Mouse (Mus musculus): ENCODE results near the gene Gm13285.
A peak's percentile ranks its signal among the peaks of the same experiment; 100 is the strongest.
"Not testable (repeated sequence)": the region's sequence is repeated elsewhere in the genome, so short reads cannot be mapped to it uniquely, and the experiment has no call there.

The Gm13285 gene

GRCm38 (mm10) chr4:88793936-88794675, 5.4 kb upstream of the Gm13285 start, which contains the start of gene Gm13275:
TSS of gene Gm13275 (plus strand) at chr4:88794487.
- DNase-seq (ENCODE audit: low spot score): peak; percentile 43

DNA sequence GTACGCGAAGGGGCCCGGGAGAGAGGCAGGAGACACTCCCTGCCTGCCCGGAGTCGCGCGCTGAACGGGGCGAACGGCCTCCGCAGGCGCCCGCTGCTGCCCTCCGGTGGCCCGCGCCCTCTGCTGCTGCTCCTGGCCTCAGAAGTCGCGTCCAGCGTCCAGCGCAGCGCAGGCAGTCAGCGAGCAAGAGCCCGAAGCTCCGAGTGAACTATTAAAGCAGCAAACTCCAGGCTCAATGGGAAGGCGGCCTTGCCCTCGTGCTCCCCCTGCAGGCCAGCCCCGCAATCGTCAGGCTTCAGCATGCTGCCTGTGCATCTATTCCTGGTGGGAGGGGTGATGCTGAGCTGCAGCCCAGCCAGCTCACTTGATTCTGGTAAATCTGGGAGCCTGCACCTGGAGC, 2.4 kb upstream of the Gm13285 start, which contains the start of gene Gm13279:
TSS of gene Gm13279 (plus strand) at position 301 of the 400 bp plus-strand sequence.
- not testable (repeated sequence) for DNase-seq (ENCODE audit: low spot score)

- DNase-seq (ENCODE audit: low spot score): not testable (repeated sequence)
Measured at GRCm38 (mm10) chr4:88802954-88803353, 3.5 kb downstream of the Gm13285 start, which contains the start of gene Gm13287. TSS of gene Gm13287 (plus strand) at chr4:88803254.

- DNase-seq (ENCODE audit: low spot score): not testable (repeated sequence)
Measured at GRCm38 (mm10) chr4:88805231-88805630, 5.8 kb downstream of the Gm13285 start, which contains the start of gene Gm13288. TSS of gene Gm13288 (plus strand) at chr4:88805531.

DNA sequence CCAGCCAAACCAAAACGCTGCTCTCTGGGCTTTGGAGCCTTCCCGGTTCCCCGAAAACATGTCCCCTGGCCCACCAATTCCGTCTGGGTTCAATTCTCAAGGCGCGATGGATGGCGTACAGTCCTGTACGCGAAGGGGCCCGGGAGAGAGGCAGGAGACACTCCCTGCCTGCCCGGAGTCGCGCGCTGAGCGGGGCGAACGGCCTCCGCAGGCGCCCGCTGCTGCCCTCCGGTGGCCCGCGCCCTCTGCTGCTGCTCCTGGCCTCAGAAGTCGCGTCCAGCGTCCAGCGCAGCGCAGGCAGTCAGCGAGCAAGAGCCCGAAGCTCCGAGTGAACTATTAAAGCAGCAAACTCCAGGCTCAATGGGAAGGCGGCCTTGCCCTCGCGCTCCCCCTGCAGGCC, 6.3 kb downstream of the Gm13285 start:
- not testable (repeated sequence) for DNase-seq (ENCODE audit: low spot score)

- DNase-seq (ENCODE audit: low spot score): no peak
Measured at GRCm38 (mm10) chr4:88815928-88816327, 16.5 kb downstream of the Gm13285 start, which contains the start of gene Ifna7. TSS of gene Ifna7 (plus strand) at chr4:88816228.

GRCm38 (mm10) chr4:88819659-88820058, 20.2 kb downstream of the Gm13285 start, which contains the start of gene Ifna11:
TSS of gene Ifna11 (plus strand) at chr4:88819959.
- no peak for DNase-seq (ENCODE audit: low spot score)

DNA sequence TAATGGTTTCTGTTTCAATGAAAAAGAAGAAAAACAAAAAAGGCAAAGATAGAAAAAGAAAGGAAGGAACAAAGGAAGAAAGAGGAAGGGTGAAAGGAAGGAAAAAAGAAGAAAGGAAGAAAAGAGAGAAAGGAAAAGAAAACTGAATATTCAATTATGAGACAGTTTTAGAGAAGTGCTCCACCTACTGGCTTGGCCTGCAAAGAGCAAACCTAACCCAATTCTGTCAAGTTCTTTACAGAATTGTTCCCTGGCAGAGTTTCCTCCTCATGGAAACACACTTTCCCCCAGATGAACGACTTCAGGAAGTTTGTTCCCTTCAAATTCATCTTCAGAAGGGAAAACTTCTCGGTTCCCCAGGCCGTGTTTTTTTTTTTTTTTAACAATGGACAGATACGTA, 23.5 kb downstream of the Gm13285 start:
- DNase-seq (ENCODE audit: low spot score): no peak

DNA sequence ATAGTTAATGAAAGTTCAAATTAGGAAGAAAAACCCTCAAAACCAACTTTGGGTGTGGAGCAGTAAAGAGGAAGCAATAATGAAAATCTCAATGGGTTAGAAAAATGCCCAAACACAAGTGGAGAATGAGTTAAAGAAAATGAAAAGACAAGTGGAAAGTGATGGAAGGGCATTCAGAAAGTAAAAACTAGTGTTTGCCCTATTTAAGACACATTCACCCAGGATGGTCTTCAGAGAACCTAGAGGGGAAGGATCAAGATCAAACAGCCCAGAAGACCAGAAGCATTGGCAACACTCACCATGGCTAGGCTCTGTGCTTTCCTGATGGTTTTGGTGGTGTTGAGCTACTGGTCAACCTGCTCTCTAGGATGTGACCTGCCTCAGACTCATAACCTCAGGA, 27.7 kb downstream of the Gm13285 start, which contains the start of gene Ifna6:
TSS of gene Ifna6 (plus strand) at position 301 of the 400 bp plus-strand sequence.
- not testable (repeated sequence) for DNase-seq (ENCODE audit: low spot score)

- no peak for DNase-seq (ENCODE audit: low spot score)
Measured at GRCm38 (mm10) chr4:88830523-88830922, 31.1 kb downstream of the Gm13285 start.

DNA sequence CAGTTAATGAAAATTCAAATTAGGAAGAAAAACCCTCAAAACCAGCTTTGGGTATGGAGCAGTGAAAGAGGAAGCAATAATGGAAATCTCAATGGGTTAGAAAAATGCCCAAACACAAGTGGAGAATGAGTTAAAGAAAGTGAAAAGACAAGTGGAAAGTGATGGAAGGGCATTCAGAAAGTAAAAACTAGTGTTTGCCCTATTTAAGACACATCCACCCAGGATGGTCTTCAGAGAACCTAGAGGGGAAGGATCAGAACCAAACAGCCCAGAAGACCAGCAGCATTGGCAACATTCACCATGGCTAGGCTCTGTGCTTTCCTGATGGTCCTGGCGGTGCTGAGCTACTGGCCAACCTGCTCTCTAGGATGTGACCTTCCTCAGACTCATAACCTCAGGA, 35.8 kb downstream of the Gm13285 start, which contains the start of gene Ifna5:
TSS of gene Ifna5 (plus strand) at position 301 of the 400 bp plus-strand sequence.
- DNase-seq (ENCODE audit: low spot score): not testable (repeated sequence)

- DNase-seq (ENCODE audit: low spot score): no peak
Measured at GRCm38 (mm10) chr4:88838828-88839227, 39.4 kb downstream of the Gm13285 start.

GRCm38 (mm10) chr4:88840058-88840457, 40.6 kb downstream of the Gm13285 start:
- DNase-seq (ENCODE audit: low spot score): no peak

DNA sequence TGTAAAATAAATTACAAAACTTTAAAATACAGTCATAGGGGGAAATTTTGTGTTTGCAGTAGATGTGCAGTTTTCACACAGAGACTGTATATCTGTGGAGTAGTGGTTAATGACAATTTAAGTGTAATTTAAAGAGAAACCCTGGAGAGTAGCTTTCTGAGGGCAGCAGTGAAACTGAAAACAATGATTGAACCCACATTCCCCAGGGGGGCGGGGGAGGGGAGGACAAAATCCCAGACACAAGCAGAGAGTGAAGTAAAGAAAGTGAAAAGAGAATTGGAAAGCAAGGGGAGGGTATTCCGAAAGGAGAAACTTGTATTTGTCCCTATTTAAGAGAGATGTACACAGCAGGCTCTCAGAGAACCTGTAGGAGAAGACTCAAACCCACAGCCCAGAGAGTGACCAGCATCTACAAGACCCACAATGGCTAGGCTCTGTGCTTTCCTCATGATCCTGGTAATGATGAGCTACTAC, 42.0 kb downstream of the Gm13285 start, which contains the start of gene Ifna4:
TSS of gene Ifna4 (plus strand) at position 424 of the 474 bp plus-strand sequence.
- DNase-seq (ENCODE audit: low spot score): no peak

GRCm38 (mm10) chr4:88845334-88845733, 45.9 kb downstream of the Gm13285 start:
- no peak for DNase-seq (ENCODE audit: low spot score)

DNA sequence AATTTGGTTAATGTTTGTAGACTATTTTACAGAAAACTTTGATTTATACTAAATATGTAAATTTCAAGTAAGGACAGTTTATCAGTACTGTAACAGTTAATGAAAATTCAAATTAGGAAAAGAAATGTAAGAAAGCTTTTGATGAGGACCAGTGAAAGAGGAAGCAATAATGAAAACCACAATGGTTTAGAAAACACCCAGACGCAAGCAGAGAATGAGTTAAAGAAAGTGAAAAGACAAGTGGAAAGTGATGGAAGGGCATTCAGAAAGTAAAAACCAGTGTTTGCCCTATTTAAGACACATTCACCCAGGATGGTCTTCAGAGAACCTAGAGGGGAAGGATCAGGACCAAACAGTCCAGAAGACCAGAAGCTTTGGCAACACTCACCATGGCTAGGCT, 50.2 kb downstream of the Gm13285 start, which contains the start of gene Ifna1:
TSS of gene Ifna1 (plus strand) at position 390 of the 400 bp plus-strand sequence.
- DNase-seq (ENCODE audit: low spot score): no peak
